Mouse (Mus musculus) ES-Bruce4 (cell line): Measurements from ENCODE around the gene Wbp2. TPM values are rescaled to one million over a fixed set of nuclear protein-coding genes. Genes with fewer than 3 reads are reported as not detected.

Experiments used
- H3K27ac ChIP-seq: 2 replicates; pipeline ENCODE4 v1.5.1; 2012; ENCODE audit warnings: low read length, inconsistent platforms; ENCODE audit not compliant: insufficient read depth
- H3K27me3 ChIP-seq: 2 replicates; pipeline ENCODE4 v1.6.1; 2012; ENCODE audit warnings: mild to moderate bottlenecking, low read length, inconsistent platforms; ENCODE audit not compliant: control insufficient read depth, poor library complexity, insufficient read depth, severe bottlenecking
- H3K36me3 ChIP-seq: 2 replicates; pipeline ENCODE4 v1.6.1; 2012; ENCODE audit warnings: inconsistent platforms, mild to moderate bottlenecking, low read length, moderate library complexity; ENCODE audit not compliant: control insufficient read depth, poor library complexity, insufficient read depth, severe bottlenecking
- H3K4me1 ChIP-seq: one replicate; pipeline ENCODE4 v1.8.1; 2011; ENCODE audit warnings: low read length; ENCODE audit not compliant: control insufficient read depth, insufficient read depth
- H3K4me3 ChIP-seq: 2 replicates; pipeline ENCODE4 v1.5.1; 2011; ENCODE audit warnings: low read depth, mild to moderate bottlenecking, low read length
- H3K9ac ChIP-seq: 2 replicates; pipeline ENCODE4 v1.6.1; 2012; ENCODE audit warnings: low read depth, mild to moderate bottlenecking, inconsistent platforms; ENCODE audit not compliant: poor library complexity, severe bottlenecking
- H3K9me3 ChIP-seq: replicated peaks from 2 replicates; pipeline ENCODE4 v1.6.1; 2012; ENCODE audit warnings: mild to moderate bottlenecking, low read length, inconsistent platforms; ENCODE audit not compliant: control insufficient read depth, poor library complexity, insufficient read depth, severe bottlenecking
- CTCF ChIP-seq: IDR thresholded peaks from one replicate; pipeline ENCODE4 v1.8.1; 2011; ENCODE audit warnings: low read depth, low read length
- EP300 ChIP-seq: IDR thresholded peaks from 2 replicates; pipeline ENCODE4 v1.6.1; 2011; ENCODE audit warnings: low read depth, low read length; ENCODE audit not compliant: insufficient read depth
- POLR2A ChIP-seq: IDR thresholded peaks from one replicate; pipeline ENCODE4 v1.8.1; 2011; ENCODE audit warnings: low read length; ENCODE audit not compliant: insufficient read depth
- polyA plus RNA-seq: library from polyadenylated mRNA; stranded (reverse); fragments of >200 nt; gene quantifications from 2 replicates; pipeline ENCODE4 v1.2.4, GENCODE M21; 2011; ENCODE audit warnings: low read depth; ENCODE audit not compliant: missing spikeins, insufficient read depth, insufficient read length

The Wbp2 gene
- polyA plus RNA-seq, 1 experiment: 179 TPM

GRCm38 (mm10) chr11:116058022-116058614 is 28.7 kb downstream of the Wbp2 start:
- no peak overlapping the region for H3K4me3 ChIP-seq
- H3K36me3 ChIP-seq: peaks cover 36% of the 10 kb centered on the region
- TF ChIP-seq EP300: no peak
- no peaks in the 10 kb centered on the region for H3K9me3 ChIP-seq
- no peaks in the 10 kb centered on the region for H3K27me3 ChIP-seq
- H3K9ac ChIP-seq: no peak overlapping the region
- no peaks in the 10 kb centered on the region for H3K4me1 ChIP-seq
- no peak overlapping the region for H3K27ac ChIP-seq

DNA sequence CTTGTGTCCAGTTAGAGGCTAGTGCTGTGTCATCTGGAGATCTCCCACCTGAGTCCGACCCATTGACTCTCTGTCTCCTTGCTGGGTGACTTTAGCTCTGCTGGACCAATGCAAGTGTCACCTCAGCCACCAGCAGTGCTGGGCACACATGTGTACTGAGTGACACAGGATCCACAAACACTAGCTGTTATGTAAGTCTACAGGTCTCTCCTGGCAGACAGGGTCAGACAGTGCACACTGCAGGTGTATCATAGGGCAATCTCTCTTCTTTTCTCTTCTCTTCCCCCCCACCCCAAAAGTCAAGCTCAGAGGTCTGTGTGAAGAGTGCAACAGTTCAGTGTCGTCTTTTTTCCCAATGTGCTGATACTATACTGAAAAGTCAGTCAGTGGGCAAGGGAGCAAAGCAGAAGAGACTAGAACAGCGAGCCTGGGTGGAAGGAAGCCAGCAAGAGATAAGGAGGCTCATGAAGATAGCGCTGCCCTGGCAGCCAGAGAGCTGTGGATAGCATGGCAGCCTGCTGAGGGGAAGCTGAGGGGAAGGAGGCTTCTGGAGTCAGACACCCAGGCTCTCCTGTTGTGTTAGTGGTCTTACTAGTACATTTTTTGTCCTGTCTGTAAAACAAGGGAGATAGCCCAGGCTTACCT is 29.4 kb downstream of the Wbp2 start:
- peaks cover 43% of the 10 kb centered on the region for H3K36me3 ChIP-seq
- no peak for TF ChIP-seq CTCF
- no peak for TF ChIP-seq POLR2A
- TF ChIP-seq EP300: no peak
- H3K9ac ChIP-seq: no peak overlapping the region
- no peaks in the 10 kb centered on the region for H3K9me3 ChIP-seq
- H3K4me1 ChIP-seq: no peaks in the 10 kb centered on the region
- H3K4me3 ChIP-seq: no peak overlapping the region
- no peak overlapping the region for H3K27ac ChIP-seq
- H3K27me3 ChIP-seq: no peaks in the 10 kb centered on the region

DNA sequence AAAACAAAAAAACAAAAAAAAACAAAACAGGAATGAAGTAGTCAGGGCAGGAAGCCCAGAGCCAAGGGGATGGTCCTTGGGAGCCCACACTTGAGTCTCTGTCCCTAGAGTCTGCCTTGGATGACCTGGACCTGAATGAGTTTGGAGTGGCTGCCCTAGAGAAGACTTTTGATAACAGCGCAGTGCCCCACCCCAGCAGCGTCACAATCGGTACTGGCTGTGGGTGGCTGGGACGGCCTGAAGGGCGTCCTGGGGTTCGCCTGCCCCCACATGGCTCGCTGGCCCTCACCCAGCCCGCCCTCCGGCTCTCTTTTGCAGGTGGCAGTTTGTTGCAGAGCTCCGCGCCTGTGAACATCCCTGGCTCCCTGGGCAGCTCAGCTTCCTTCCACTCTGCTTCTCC is 30.9 kb downstream of the Wbp2 start:
- H3K9ac ChIP-seq: no peak overlapping the region
- TF ChIP-seq CTCF (no peak), POLR2A (no peak), EP300 (no peak)
- peaks cover 43% of the 10 kb centered on the region for H3K36me3 ChIP-seq
- H3K4me3 ChIP-seq: no peak overlapping the region
- H3K9me3 ChIP-seq: no peaks in the 10 kb centered on the region
- H3K4me1 ChIP-seq: no peaks in the 10 kb centered on the region
- H3K27me3 ChIP-seq: no peaks in the 10 kb centered on the region
- H3K27ac ChIP-seq: no peak overlapping the region

DNA sequence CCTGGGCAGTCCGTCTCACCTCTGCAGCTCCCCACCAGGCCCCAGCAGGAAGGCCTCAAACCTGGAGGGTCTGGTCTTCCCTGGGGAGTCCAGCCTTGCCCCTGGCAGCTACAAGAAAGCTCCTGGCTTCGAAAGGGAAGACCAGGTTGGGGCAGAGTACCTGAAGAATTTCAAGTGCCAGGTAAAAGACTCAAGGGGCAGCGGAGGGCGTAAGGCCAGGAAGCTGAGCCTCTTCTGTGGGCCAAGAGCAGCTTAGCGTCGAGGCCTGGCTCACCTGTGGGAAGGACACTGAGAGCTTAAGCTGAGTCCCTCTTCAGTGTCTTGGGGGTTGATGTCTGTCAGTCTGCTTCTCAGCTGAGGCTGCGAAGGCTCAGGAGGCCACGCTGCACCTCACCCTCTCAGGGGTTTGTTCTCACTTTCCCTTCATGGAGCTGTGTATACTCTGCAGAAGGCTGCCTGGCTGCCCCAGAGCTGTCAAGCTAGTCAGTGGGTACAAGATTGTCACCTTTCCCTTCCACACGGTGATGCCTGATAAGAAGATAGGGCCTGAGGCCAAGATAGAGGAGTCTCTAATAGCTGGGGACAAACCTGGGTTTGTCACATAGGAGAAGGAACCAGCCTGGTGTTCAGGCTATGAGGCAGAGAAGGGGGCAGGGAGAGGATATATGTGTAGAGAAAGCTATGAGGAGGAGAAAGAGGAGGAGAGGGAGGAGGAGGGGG is 33.1 kb downstream of the Wbp2 start:
- no peak overlapping the region for H3K27ac ChIP-seq
- H3K9me3 ChIP-seq: no peaks in the 10 kb centered on the region
- peaks cover 46% of the 10 kb centered on the region for H3K36me3 ChIP-seq
- no peak overlapping the region for H3K9ac ChIP-seq
- no peak overlapping the region for H3K4me3 ChIP-seq
- H3K27me3 ChIP-seq: no peaks in the 10 kb centered on the region
- no peaks in the 10 kb centered on the region for H3K4me1 ChIP-seq
- TF ChIP-seq CTCF (no peak), POLR2A (no peak), EP300 (no peak)

GRCm38 (mm10) chr11:116050196-116050595 is 36.6 kb downstream of the Wbp2 start:
- Histone ChIP-seq H3K36me3 (peaks cover 46% of the 10 kb centered on the region), H3K4me1 (no peaks in the 10 kb centered on the region), H3K4me3 (no peak overlapping the region), H3K9ac (no peak overlapping the region), H3K27me3 (no peaks in the 10 kb centered on the region), H3K9me3 (no peaks in the 10 kb centered on the region), H3K27ac (no peak overlapping the region)
- TF ChIP-seq CTCF (no peak), EP300 (no peak), POLR2A (no peak)

GRCm38 (mm10) chr11:116049610-116050009 is 37.2 kb downstream of the Wbp2 start:
- Histone ChIP-seq H3K36me3 (peaks cover 42% of the 10 kb centered on the region), H3K4me1 (no peaks in the 10 kb centered on the region), H3K27ac (no peak overlapping the region), H3K27me3 (no peaks in the 10 kb centered on the region), H3K9me3 (no peaks in the 10 kb centered on the region), H3K4me3 (no peak overlapping the region), H3K9ac (no peak overlapping the region)
- TF ChIP-seq CTCF: no peak
- TF ChIP-seq EP300: no peak
- TF ChIP-seq POLR2A: no peak
